Mouse (Mus musculus): ENCODE results near the gene Cd9.

GRCm38 (mm10) chr6:125436753-125437152 is 57.8 kb downstream of the Cd9 start:
- no peak for TF ChIP-seq POLR2A (IDR thresholded peaks at IDR 0.05; ENCODE audit: control insufficient read depth, low read depth, low read length)
- TF ChIP-seq CTCF (IDR thresholded peaks at IDR 0.05; ENCODE audit: control insufficient read depth, insufficient read depth, insufficient replicate concordance, low read depth, low read length): no peak

Data from testis, adult 2 months (tissue).